Mouse (Mus musculus): Measurements from ENCODE around the gene Mrps34. TPM values are rescaled to one million over a fixed set of nuclear protein-coding genes. Genes with fewer than 3 reads are reported as not detected.

Gene Mrps34
- polyA plus RNA-seq, 1 experiment from 2014 or later: 82.8 TPM

GRCm38 (mm10) chr17:24867914-24868313, 27.0 kb upstream of the Mrps34 start:
- Histone ChIP-seq H3K4me2 (ENCODE audit: low read length) (no peak overlapping the region), H3K9me3 (ENCODE audit: control insufficient read depth, low read length) (no peaks in the 10 kb centered on the region), H3K27ac (replicated peaks in 1 of 2; ENCODE audit: control insufficient read depth in 1 of 2, insufficient read depth in 1 of 2, low read depth in 2 of 2, low read length in 2 of 2) (no peak overlapping the region), H3K36me3 (ENCODE audit: control insufficient read depth, insufficient read depth, low read length) (peaks cover 20% of the 10 kb centered on the region), H3K27me3 (ENCODE audit: control insufficient read depth, insufficient read depth, low read length) (no peaks in the 10 kb centered on the region), H3K4me3 (ENCODE audit: control insufficient read depth in 1 of 2, insufficient read depth in 1 of 2, low read depth in 1 of 2, low read length in 2 of 2) (no peak overlapping the region), H3K4me1 (ENCODE audit: control insufficient read depth in 2 of 2, insufficient read depth in 2 of 2, low read length in 2 of 2) (no peaks in the 10 kb centered on the region), H3K9ac (ENCODE audit: low read length) (no peak overlapping the region)
- 88% methylated on average over 10 of the region's 10 CpGs for WGBS
- ATAC-seq (ENCODE audit: insufficient number of reproducible peaks, insufficient read depth, low FRiP score, low read depth): no peak

DNA sequence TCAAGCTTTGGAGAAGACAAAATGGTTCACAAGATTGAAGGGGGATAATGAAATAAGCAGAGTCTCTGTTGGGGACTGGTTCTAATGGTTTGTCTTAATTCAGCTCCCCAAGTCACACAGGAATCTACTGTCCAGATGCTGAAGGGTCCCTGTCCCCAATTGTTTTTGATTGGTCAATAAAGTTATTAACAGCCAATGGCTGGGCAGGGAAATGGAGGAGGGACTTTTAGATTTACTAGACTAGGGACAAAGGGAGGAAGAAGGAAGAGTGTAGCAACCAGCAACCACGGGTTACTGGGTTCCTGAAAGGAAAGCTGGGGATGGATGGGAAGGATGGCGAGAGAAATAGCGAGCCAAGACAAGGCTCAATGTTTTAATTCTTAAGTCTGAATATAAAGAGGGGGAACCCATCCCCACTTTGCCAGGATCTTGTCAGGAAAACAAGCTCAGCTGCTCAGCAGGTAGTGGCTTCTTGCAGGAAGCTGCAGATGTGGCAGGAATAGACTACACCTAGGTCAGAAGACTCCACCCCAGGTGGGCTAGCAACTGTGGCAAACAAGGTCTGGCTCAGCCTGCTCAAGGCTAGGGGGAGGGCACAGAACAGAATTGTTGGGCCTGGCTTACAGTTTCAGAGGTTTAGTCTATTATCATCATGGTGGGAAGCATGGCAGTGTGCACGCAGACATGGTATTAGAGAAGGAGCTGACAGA, 21.1 kb upstream of the Mrps34 start:
- no peaks in the 10 kb centered on the region for H3K36me3 ChIP-seq (ENCODE audit: control insufficient read depth, insufficient read depth, low read length)
- WGBS: 37% methylated on average over 4 of the region's 4 CpGs
- H3K4me3 ChIP-seq (ENCODE audit: control insufficient read depth in 1 of 2, insufficient read depth in 1 of 2, low read depth in 1 of 2, low read length in 2 of 2): no peak overlapping the region

DNA sequence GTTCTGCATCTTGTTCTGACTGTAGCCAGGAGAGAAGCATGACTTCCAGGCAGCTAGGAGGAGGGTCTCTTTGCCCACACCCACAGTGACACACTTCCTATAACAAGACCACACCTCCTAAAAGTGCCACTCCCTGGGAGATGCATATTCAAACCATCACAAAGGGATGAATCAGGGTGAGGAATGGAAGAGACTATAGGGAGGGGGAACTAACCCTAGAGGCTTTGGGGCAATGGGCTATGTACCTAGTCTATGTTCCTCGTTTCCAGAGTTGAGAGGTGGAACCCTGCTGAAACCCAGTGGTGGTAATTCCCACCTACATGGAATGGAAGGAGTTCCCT, 20.5 kb upstream of the Mrps34 start:
- 36% methylated on average over 1 of the region's 1 CpGs for WGBS
- H3K27ac ChIP-seq (replicated peaks in 1 of 2; ENCODE audit: control insufficient read depth in 1 of 2, insufficient read depth in 1 of 2, low read depth in 2 of 2, low read length in 2 of 2): no peak overlapping the region
- H3K36me3 ChIP-seq (ENCODE audit: control insufficient read depth, insufficient read depth, low read length): no peaks in the 10 kb centered on the region
- no peak overlapping the region for H3K9ac ChIP-seq (ENCODE audit: low read length)
- no peak overlapping the region for H3K4me3 ChIP-seq (ENCODE audit: control insufficient read depth in 1 of 2, insufficient read depth in 1 of 2, low read depth in 1 of 2, low read length in 2 of 2)
- no peaks in the 10 kb centered on the region for H3K27me3 ChIP-seq (ENCODE audit: control insufficient read depth, insufficient read depth, low read length)
- no peak for ATAC-seq (ENCODE audit: insufficient number of reproducible peaks, insufficient read depth, low FRiP score, low read depth)
- H3K4me1 ChIP-seq (ENCODE audit: control insufficient read depth in 2 of 2, insufficient read depth in 2 of 2, low read length in 2 of 2): no peaks in the 10 kb centered on the region
- no peaks in the 10 kb centered on the region for H3K9me3 ChIP-seq (ENCODE audit: control insufficient read depth, low read length)
- H3K4me2 ChIP-seq (ENCODE audit: low read length): no peak overlapping the region

More for the DNA sequence above, 21.1 kb upstream of the Mrps34 start:
- Histone ChIP-seq H3K9ac (ENCODE audit: low read length) (no peak overlapping the region), H3K27ac (replicated peaks in 1 of 2; ENCODE audit: control insufficient read depth in 1 of 2, insufficient read depth in 1 of 2, low read depth in 2 of 2, low read length in 2 of 2) (no peak overlapping the region), H3K9me3 (ENCODE audit: control insufficient read depth, low read length) (no peaks in the 10 kb centered on the region), H3K4me1 (ENCODE audit: control insufficient read depth in 2 of 2, insufficient read depth in 2 of 2, low read length in 2 of 2) (no peaks in the 10 kb centered on the region), H3K27me3 (ENCODE audit: control insufficient read depth, insufficient read depth, low read length) (no peaks in the 10 kb centered on the region), H3K4me2 (ENCODE audit: low read length) (no peak overlapping the region)
- no peak for ATAC-seq (ENCODE audit: insufficient number of reproducible peaks, insufficient read depth, low FRiP score, low read depth)

- Histone ChIP-seq H3K27ac (replicated peaks in 1 of 2; ENCODE audit: control insufficient read depth in 1 of 2, insufficient read depth in 1 of 2, low read depth in 2 of 2, low read length in 2 of 2) (no peak overlapping the region), H3K9me3 (ENCODE audit: control insufficient read depth, low read length) (no peaks in the 10 kb centered on the region), H3K9ac (ENCODE audit: low read length) (no peak overlapping the region), H3K27me3 (ENCODE audit: control insufficient read depth, insufficient read depth, low read length) (no peaks in the 10 kb centered on the region), H3K4me3 (ENCODE audit: control insufficient read depth in 1 of 2, insufficient read depth in 1 of 2, low read depth in 1 of 2, low read length in 2 of 2) (no peak overlapping the region), H3K4me1 (ENCODE audit: control insufficient read depth in 2 of 2, insufficient read depth in 2 of 2, low read length in 2 of 2) (no peaks in the 10 kb centered on the region), H3K36me3 (ENCODE audit: control insufficient read depth, insufficient read depth, low read length) (no peaks in the 10 kb centered on the region), H3K4me2 (ENCODE audit: low read length) (no peak overlapping the region)
- WGBS: 68% methylated on average over 8 of the region's 8 CpGs
- ATAC-seq (ENCODE audit: insufficient number of reproducible peaks, insufficient read depth, low FRiP score, low read depth): no peak
These were observed 19.9 kb upstream of the Mrps34 start for GRCm38 (mm10) chr17:24874989-24875388.

DNA sequence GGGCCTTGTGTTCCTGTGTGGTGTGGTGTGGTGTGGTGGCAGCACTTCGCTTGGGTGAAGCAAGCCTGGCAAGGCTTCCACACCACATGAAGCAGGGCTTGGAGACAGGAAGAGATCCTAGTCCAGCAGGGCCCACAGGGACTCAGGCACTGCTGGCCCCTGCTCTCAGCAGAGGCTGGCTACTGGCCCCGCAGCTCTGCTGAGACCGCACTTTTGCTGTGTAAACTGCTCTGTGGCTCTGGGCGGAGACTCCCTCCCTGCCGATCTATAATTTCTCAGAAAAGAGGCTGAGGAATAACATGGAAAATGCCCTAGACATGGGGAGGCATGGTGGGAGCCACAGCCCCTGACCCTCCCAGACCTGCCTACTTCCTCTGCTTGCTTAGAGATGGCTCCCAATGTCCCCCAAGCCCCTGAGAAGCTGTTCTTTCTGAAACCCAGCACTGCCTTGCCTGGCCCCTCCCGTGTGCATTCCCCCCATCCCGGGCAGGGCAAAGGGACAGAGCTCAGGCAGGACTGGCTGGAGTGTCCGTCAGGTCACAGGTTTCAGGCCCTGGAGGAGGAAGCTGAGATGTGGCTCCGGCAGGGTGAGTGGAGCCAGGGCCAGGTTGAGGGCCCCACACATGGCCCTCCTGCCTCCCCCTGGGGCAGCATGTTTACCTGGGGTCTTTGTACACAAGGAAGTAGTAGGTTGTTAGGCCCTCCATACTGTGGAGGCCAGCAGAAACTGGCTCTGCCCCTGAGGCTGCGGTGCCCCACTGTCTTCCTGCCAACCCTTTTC, 17.4 kb upstream of the Mrps34 start:
- no peaks in the 10 kb centered on the region for H3K9me3 ChIP-seq (ENCODE audit: control insufficient read depth, low read length)
- peaks cover 2% of the 10 kb centered on the region; the same call in 1 of the 2 replicates for H3K36me3 ChIP-seq (ENCODE audit: control insufficient read depth, insufficient read depth, low read length)
- ATAC-seq (ENCODE audit: insufficient number of reproducible peaks, insufficient read depth, low FRiP score, low read depth): no peak
- WGBS: 64% methylated on average over 10 of the region's 10 CpGs
- no peak overlapping the region for H3K27ac ChIP-seq (replicated peaks in 1 of 2; ENCODE audit: control insufficient read depth in 1 of 2, insufficient read depth in 1 of 2, low read depth in 2 of 2, low read length in 2 of 2)
- no peak overlapping the region for H3K4me2 ChIP-seq (ENCODE audit: low read length)
- H3K4me3 ChIP-seq (ENCODE audit: control insufficient read depth in 1 of 2, insufficient read depth in 1 of 2, low read depth in 1 of 2, low read length in 2 of 2): no peak overlapping the region
- H3K9ac ChIP-seq (ENCODE audit: low read length): no peak overlapping the region
- H3K27me3 ChIP-seq (ENCODE audit: control insufficient read depth, insufficient read depth, low read length): no peaks in the 10 kb centered on the region
- no peaks in the 10 kb centered on the region for H3K4me1 ChIP-seq (ENCODE audit: control insufficient read depth in 2 of 2, insufficient read depth in 2 of 2, low read length in 2 of 2)

- H3K4me2 ChIP-seq (ENCODE audit: low read length): no peak overlapping the region
- no peak overlapping the region for H3K9ac ChIP-seq (ENCODE audit: low read length)
- ATAC-seq (ENCODE audit: insufficient number of reproducible peaks, insufficient read depth, low FRiP score, low read depth): no peak
- WGBS: 43% methylated on average over 5 of the region's 5 CpGs
- no peak overlapping the region for H3K4me3 ChIP-seq (ENCODE audit: control insufficient read depth in 1 of 2, insufficient read depth in 1 of 2, low read depth in 1 of 2, low read length in 2 of 2)
- H3K27me3 ChIP-seq (ENCODE audit: control insufficient read depth, insufficient read depth, low read length): no peaks in the 10 kb centered on the region
- H3K4me1 ChIP-seq (ENCODE audit: control insufficient read depth in 2 of 2, insufficient read depth in 2 of 2, low read length in 2 of 2): no peaks in the 10 kb centered on the region
- H3K36me3 ChIP-seq (ENCODE audit: control insufficient read depth, insufficient read depth, low read length): peaks cover 7% of the 10 kb centered on the region
- H3K27ac ChIP-seq (replicated peaks in 1 of 2; ENCODE audit: control insufficient read depth in 1 of 2, insufficient read depth in 1 of 2, low read depth in 2 of 2, low read length in 2 of 2): no peak overlapping the region
- no peaks in the 10 kb centered on the region for H3K9me3 ChIP-seq (ENCODE audit: control insufficient read depth, low read length)
These were observed 16.9 kb upstream of the Mrps34 start for GRCm38 (mm10) chr17:24878117-24878397.

- Histone ChIP-seq H3K4me2 (ENCODE audit: low read length) (no peak overlapping the region), H3K4me3 (ENCODE audit: control insufficient read depth in 1 of 2, insufficient read depth in 1 of 2, low read depth in 1 of 2, low read length in 2 of 2) (no peak overlapping the region), H3K9ac (ENCODE audit: low read length) (no peak overlapping the region), H3K27ac (replicated peaks in 1 of 2; ENCODE audit: control insufficient read depth in 1 of 2, insufficient read depth in 1 of 2, low read depth in 2 of 2, low read length in 2 of 2) (no peak overlapping the region), H3K4me1 (ENCODE audit: control insufficient read depth in 2 of 2, insufficient read depth in 2 of 2, low read length in 2 of 2) (no peaks in the 10 kb centered on the region), H3K9me3 (ENCODE audit: control insufficient read depth, low read length) (no peaks in the 10 kb centered on the region), H3K36me3 (ENCODE audit: control insufficient read depth, insufficient read depth, low read length) (peaks cover 12% of the 10 kb centered on the region), H3K27me3 (ENCODE audit: control insufficient read depth, insufficient read depth, low read length) (no peaks in the 10 kb centered on the region)
- no peak for ATAC-seq (ENCODE audit: insufficient number of reproducible peaks, insufficient read depth, low FRiP score, low read depth)
- 70% methylated on average over 8 of the region's 8 CpGs for WGBS
These were observed 16.4 kb upstream of the Mrps34 start for GRCm38 (mm10) chr17:24878531-24878930.

Data from heart, embryonic 14.5 days (tissue).